Mouse (Mus musculus): ENCODE measurements around the gene Fam117a. TPM values are rescaled to one million over a fixed set of nuclear protein-coding genes. Genes with fewer than 3 reads are reported as not detected.

The Fam117a gene
- total and polyA plus RNA-seq, 3 experiments = 49.9 to 116 TPM; not detected in 1

DNA sequence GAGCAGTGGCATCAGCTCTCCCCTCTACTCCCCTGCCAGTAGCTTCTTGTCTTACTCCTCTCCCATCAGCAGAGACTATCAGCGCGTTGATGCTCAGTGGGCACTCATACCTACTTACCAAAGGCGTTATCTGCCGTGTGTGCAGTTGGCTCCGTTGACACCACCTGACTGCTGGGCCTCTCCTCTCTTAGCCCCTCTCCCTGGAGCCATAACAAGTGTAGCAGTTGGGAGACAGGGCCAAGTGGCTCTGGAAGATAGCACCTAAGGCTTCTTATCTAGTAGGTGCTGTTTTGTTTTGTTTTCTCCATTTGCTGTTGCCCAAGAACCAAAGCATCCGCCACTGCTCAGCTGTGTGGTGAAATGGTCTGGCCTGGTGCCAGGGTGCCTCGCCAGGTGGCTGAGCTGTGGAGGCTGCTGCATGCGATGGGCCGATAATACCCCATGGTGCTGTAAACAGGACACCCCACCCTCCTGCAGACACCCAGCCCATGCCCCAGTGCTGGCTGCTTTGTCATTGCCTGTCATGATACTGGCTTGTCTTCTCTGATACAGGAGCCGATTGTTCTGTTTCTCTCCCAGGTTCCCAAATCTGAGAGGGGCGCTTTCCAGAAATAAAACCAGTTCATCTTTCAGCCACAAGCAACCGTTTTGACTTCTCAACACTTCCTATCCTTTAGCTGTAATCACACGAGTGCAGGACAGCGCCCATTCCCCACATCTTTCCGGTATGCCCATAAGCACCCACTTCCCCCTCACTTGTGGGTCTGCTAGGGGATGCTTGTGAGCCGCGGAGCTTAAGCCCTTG is 19.9 kb downstream of the Fam117a start:
- Histone ChIP-seq H3K9ac (ENCODE audit: control insufficient read depth, low read depth, low read length, poor library complexity, severe bottlenecking) (peak overlapping the region; percentile 29), H3K27ac (ENCODE audit: control insufficient read depth, low read depth, low read length) (peak overlapping the region; percentile 93)
- TF ChIP-seq MAFK (IDR thresholded peaks at IDR 0.05; ENCODE audit: borderline replicate concordance, low read depth, low read length) = peak; percentile 71
- peak; percentile 88 for TF ChIP-seq MEF2A (IDR thresholded peaks at IDR 0.05; ENCODE audit: extremely low read depth, insufficient replicate concordance, low read depth, low read length, poor library complexity, severe bottlenecking)
- TF ChIP-seq UBTF (IDR thresholded peaks at IDR 0.05; ENCODE audit: borderline replicate concordance, insufficient read depth, low read depth, low read length) = no peak
- peak; percentile 93 for TF ChIP-seq MYC (IDR thresholded peaks at IDR 0.05; ENCODE audit: low read depth, low read length)
- TF ChIP-seq POLR2AphosphoS2 (IDR thresholded peaks at IDR 0.05; ENCODE audit: low read length) = peak; percentile 93
- TF ChIP-seq TBP (IDR thresholded peaks at IDR 0.05; ENCODE audit: low read depth, low read length) = peak; percentile 56; the same call in 1 of the 2 replicates
- peak; percentile 98 for TF ChIP-seq TCF12 (IDR thresholded peaks at IDR 0.05; ENCODE audit: low read depth, low read length)
- no peak; the same call in 1 of the 2 replicates for TF ChIP-seq RAD21 (IDR thresholded peaks at IDR 0.05; ENCODE audit: low read depth, low read length)
- peak; percentile 17; the same call in 1 of the 2 replicates for TF ChIP-seq NRF1 (IDR thresholded peaks at IDR 0.05; ENCODE audit: insufficient read depth, low read depth, low read length, poor library complexity, severe bottlenecking)
- peak; percentile 94 to 96 for TF ChIP-seq EP300 (IDR thresholded peaks at IDR 0.05; ENCODE audit: low read depth in 1 of 2, low read length in 2 of 2)
- TF ChIP-seq ZMIZ1 (IDR thresholded peaks at IDR 0.05; ENCODE audit: low read depth, low read length) = peak; percentile 76
- TF ChIP-seq BHLHE40 (IDR thresholded peaks at IDR 0.05; ENCODE audit: borderline replicate concordance, low read depth, low read length) = peak; percentile 49
- peak; percentile 79 for TF ChIP-seq MXI1 (IDR thresholded peaks at IDR 0.05; ENCODE audit: low read depth, low read length)
- TF ChIP-seq ETS1 (IDR thresholded peaks at IDR 0.05; ENCODE audit: low read depth, low read length) = peak; percentile 99
- peak; percentile 56; the same call in 1 of the 2 replicates for TF ChIP-seq NELFE (IDR thresholded peaks at IDR 0.05; ENCODE audit: low read depth, low read length)
- peak; percentile 8; the same call in 1 of the 2 replicates for TF ChIP-seq SMC3 (IDR thresholded peaks at IDR 0.05; ENCODE audit: low read depth, low read length)
- TF ChIP-seq POLR2AphosphoS5 (IDR thresholded peaks at IDR 0.05; ENCODE audit: borderline replicate concordance, low read depth, low read length) = peak; percentile 23; the same call in 1 of the 2 replicates
- peak; percentile 90 for TF ChIP-seq USF1 (IDR thresholded peaks at IDR 0.05; ENCODE audit: low read depth, low read length)
- peak; percentile 15; the same call in 1 of the 2 replicates for TF ChIP-seq CHD2 (IDR thresholded peaks at IDR 0.05; ENCODE audit: low read length)
- no peak; a peak in 1 of 6 replicates for TF ChIP-seq CTCF (IDR thresholded peaks at IDR 0.05 in 2 of 3, conservative IDR thresholded peaks at IDR 0.05 in 1 of 3; ENCODE audit: control insufficient read depth in 1 of 3, insufficient read depth in 1 of 3, low read depth in 2 of 3, low read length in 3 of 3, poor library complexity in 1 of 3, severe bottlenecking in 1 of 3)
- TF ChIP-seq ELF1 (IDR thresholded peaks at IDR 0.05; ENCODE audit: low read depth, low read length) = peak; percentile 41; the same call in 1 of the 2 replicates
- TF ChIP-seq E2F4 (IDR thresholded peaks at IDR 0.05; ENCODE audit: borderline replicate concordance, low read depth, low read length) = no peak
- TF ChIP-seq ZKSCAN1 (IDR thresholded peaks at IDR 0.05; ENCODE audit: low read depth, low read length) = peak; percentile 20
- TF ChIP-seq MYB (IDR thresholded peaks at IDR 0.05; ENCODE audit: low read depth, low read length) = peak; percentile 97
- peak; percentile 98 for TF ChIP-seq GATA1 (IDR thresholded peaks at IDR 0.05; ENCODE audit: low read depth, low read length)
- TF ChIP-seq HCFC1 (IDR thresholded peaks at IDR 0.05; ENCODE audit: low read depth, low read length) = peak; percentile 65
- TF ChIP-seq CHD1 (IDR thresholded peaks at IDR 0.05; ENCODE audit: low read depth, low read length) = no peak
- TF ChIP-seq JUND (IDR thresholded peaks at IDR 0.05; ENCODE audit: low read depth, low read length) = peak; percentile 72; the same call in 1 of the 2 replicates
- peak; percentile 99 for TF ChIP-seq SIN3A (IDR thresholded peaks at IDR 0.05; ENCODE audit: low read length)
- TF ChIP-seq ZC3H11A (IDR thresholded peaks at IDR 0.05; ENCODE audit: low read depth, low read length) = peak; percentile 26; the same call in 1 of the 2 replicates
- TF ChIP-seq TAL1 (IDR thresholded peaks at IDR 0.05; ENCODE audit: low read length) = peak; percentile 95
- TF ChIP-seq MAX (IDR thresholded peaks at IDR 0.05; ENCODE audit: low read length) = peak; percentile 92
- 0 out of 4 replicates have a peak, but pooled peaks of 1 of the 2 experiments have one; percentile 44 for TF ChIP-seq USF2 (IDR thresholded peaks at IDR 0.05; ENCODE audit: borderline replicate concordance in 1 of 2, insufficient read depth in 1 of 2, low read depth in 1 of 2, low read length in 2 of 2)
- peak; percentile 16 for TF ChIP-seq ZNF384 (IDR thresholded peaks at IDR 0.05; ENCODE audit: low read depth, low read length)

More for the DNA sequence above, 19.9 kb downstream of the Fam117a start:
- Histone ChIP-seq H3K9me3 (replicated peaks; ENCODE audit: insufficient read depth, low read length) (no peaks in the 10 kb centered on the region), H3K36me3 (ENCODE audit: control insufficient read depth in 1 of 2, insufficient read depth in 2 of 2, low read length in 2 of 2) (peaks cover 11 to 52% of the 10 kb centered on the region in 2 experiments; a peak in 3 of 4 replicates), H3K4me3 (ENCODE audit: control insufficient read depth in 1 of 2, insufficient read depth in 1 of 2, low read depth in 2 of 2, low read length in 2 of 2) (no peak overlapping the region), H3K79me2 (ENCODE audit: control insufficient read depth, insufficient read depth, low read length, poor library complexity) (no peaks in the 10 kb centered on the region), H3K27me3 (ENCODE audit: control insufficient read depth in 1 of 2, insufficient read depth in 2 of 2, low read length in 2 of 2) (no peaks in the 10 kb centered on the region), H3K4me1 (ENCODE audit: control insufficient read depth in 1 of 2, insufficient read depth in 2 of 2, low read length in 2 of 2) (peaks cover 43 to 55% of the 10 kb centered on the region in 2 experiments)
- DNase-seq (ENCODE audit: low read depth, low spot score) = peak; percentile 100
